Mouse (Mus musculus) heart, adult 2 months (tissue): ENCODE results near the gene Slc7a1.

Source experiments
- CTCF ChIP-seq: fragments of 200-600 bp; IDR thresholded peaks from 2 replicates; pipeline ENCODE4 v1.8.1; 2022; ENCODE audit warnings: antibody characterized with exemption, mild to moderate bottlenecking, moderate library complexity
- POLR2A ChIP-seq: fragments of 200-500 bp; IDR thresholded peaks from 2 replicates; pipeline ENCODE4 v1.6.1; 2011; ENCODE audit warnings: mild to moderate bottlenecking, low read depth, low read length, control low read depth; ENCODE audit not compliant: insufficient read depth

DNA sequence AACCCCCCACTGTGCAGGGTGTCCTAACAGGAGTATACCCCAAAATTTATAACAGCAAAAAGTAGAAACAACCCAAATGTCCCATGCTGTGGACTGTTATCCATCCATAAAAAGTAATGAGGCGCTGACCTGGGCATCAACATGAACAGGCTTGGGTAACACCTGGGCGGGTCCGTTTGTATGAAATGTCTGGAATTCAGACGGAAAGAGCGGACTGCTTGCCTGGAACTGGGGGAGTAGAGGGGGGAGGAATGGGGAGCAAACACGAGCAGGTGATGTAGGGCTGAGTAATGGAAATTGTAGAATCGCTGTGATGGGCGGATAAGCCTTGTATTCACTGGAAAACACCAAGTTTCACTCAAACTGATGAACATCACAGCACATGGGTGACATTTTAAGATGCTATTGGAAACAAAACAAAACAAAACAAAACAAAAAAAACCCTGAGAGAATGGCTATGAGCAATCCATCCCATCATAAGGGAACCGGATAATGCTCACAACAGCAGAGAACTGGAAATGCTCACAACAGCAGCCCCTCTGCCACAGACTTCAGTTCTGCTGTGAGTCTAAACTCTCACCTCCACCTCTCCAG lies 26.5 kb downstream of the Slc7a1 start:
- TF ChIP-seq CTCF (no peak), POLR2A (no peak)
